Mouse (Mus musculus) erythroblast, embryonic 14.5 days (primary cell): ENCODE measurements around the gene Psmb9.

Source experiments
- GATA1 ChIP-seq: IDR thresholded peaks from 2 replicates; pipeline ENCODE4 v1.6.1; 2012; ENCODE audit warnings: low read length, inconsistent platforms, mixed read lengths
- TAL1 ChIP-seq: IDR thresholded peaks from 3 replicates; pipeline ENCODE4 v1.6.1; 2012; ENCODE audit warnings: low read length, inconsistent platforms, mixed read lengths

DNA sequence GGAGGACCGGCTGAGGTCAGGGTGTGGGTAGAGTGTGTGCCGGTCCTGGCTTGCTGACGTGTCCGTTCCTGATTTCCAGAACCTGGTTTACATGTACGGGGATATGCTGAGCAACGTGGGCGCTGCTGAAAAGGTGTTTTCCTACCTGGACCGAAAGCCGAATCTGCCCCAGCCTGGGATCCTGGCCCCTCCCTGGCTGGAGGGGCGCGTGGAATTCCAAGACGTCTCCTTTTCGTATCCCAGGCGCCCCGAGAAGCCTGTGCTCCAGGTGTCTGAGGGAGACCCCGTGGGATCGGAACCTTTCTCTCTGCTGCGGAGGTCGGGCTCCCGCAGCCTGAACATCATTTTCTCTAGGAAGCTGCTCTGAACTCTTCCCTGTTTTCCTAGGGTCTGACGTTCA, 26.4 kb upstream of the Psmb9 start:
- TF ChIP-seq GATA1 (no peak), TAL1 (no peak)
